Mouse (Mus musculus): Measurements from ENCODE around the gene Gm10491. TPM values are rescaled to one million over a fixed set of nuclear protein-coding genes. Genes with fewer than 3 reads are reported as not detected.

Gm10491 gene
- polyA plus RNA-seq, 1 experiment = not detected

GRCm38 (mm10) chrX:7878495-7878894 is 29.1 kb downstream of the Gm10491 start:
- Histone ChIP-seq H3K27me3 (ENCODE audit: control insufficient read depth, insufficient read depth, low read length) (no peaks in the 10 kb centered on the region), H3K27ac (ENCODE audit: control insufficient read depth, insufficient read depth, low read depth, low read length) (peak overlapping the region; percentile 73), H3K4me3 (ENCODE audit: control insufficient read depth, low read depth, low read length) (peak overlapping the region; percentile 84), H3K4me1 (ENCODE audit: control insufficient read depth, insufficient read depth, low read length) (peaks cover 16% of the 10 kb centered on the region), H3K36me3 (ENCODE audit: control insufficient read depth, insufficient read depth, low read length) (no peaks in the 10 kb centered on the region)
- TF ChIP-seq POLR2A (IDR thresholded peaks at IDR 0.05; ENCODE audit: control insufficient read depth, low read depth, low read length) (no peak), CTCF (IDR thresholded peaks at IDR 0.05; ENCODE audit: control insufficient read depth, insufficient read depth, insufficient replicate concordance, low read depth, low read length) (no peak)

GRCm38 (mm10) chrX:7878007-7878419 is 29.6 kb downstream of the Gm10491 start, which contains the start of gene Pim2:
TSS of gene Pim2 (plus strand) at chrX:7878262.
- Histone ChIP-seq H3K36me3 (ENCODE audit: control insufficient read depth, insufficient read depth, low read length) (no peaks in the 10 kb centered on the region), H3K4me1 (ENCODE audit: control insufficient read depth, insufficient read depth, low read length) (peaks cover 16% of the 10 kb centered on the region), H3K27me3 (ENCODE audit: control insufficient read depth, insufficient read depth, low read length) (no peaks in the 10 kb centered on the region), H3K27ac (ENCODE audit: control insufficient read depth, insufficient read depth, low read depth, low read length) (peak within 1 kb of the TSS; percentile 73), H3K4me3 (ENCODE audit: control insufficient read depth, low read depth, low read length) (peak within 1 kb of the TSS; percentile 84)
- no peak for TF ChIP-seq CTCF (IDR thresholded peaks at IDR 0.05; ENCODE audit: control insufficient read depth, insufficient read depth, insufficient replicate concordance, low read depth, low read length)
- no peak for TF ChIP-seq POLR2A (IDR thresholded peaks at IDR 0.05; ENCODE audit: control insufficient read depth, low read depth, low read length)

DNA sequence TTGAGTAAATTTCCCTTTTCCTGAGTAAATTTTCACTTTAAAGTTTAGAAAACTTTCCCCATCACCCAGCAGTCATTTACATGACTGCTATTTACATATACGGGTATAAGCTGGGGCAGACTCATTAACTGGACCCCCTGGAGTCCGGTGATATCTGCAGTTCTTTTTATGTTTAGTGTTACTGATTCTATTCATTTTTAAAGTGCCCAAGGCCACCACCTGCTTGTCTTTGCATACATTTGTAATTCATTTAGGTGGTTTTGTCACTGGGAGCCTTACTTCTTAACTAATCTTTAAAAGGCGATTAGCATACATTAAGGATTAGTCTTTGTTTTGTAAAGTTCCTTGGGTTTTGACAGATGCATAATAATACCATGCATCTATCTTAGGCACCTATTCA is 37.8 kb downstream of the Gm10491 start:
- H3K36me3 ChIP-seq (ENCODE audit: control insufficient read depth, insufficient read depth, low read length) = no peaks in the 10 kb centered on the region
- TF ChIP-seq CTCF (IDR thresholded peaks at IDR 0.05; ENCODE audit: control insufficient read depth, insufficient read depth, insufficient replicate concordance, low read depth, low read length) (no peak), POLR2A (IDR thresholded peaks at IDR 0.05; ENCODE audit: control insufficient read depth, low read depth, low read length) (no peak)

DNA sequence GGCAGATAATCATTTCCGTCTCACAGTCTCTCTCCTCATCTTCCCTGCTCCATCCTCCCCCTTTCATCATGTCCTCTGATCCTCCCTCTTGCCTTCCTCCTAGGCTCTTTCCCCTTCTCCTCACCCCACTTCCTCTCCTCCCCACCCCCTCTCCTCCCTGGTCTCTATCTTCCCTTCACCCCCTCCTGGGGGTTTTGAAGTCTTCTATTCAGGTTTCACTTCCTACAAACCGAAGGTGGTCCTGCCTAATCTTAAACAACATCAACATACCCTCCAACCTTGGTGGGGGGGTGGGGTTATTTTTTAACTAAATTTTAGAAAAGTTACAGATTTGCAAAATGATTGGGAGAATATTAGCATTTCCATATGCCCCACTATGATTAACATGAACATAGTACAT is 39.1 kb downstream of the Gm10491 start:
- H3K27me3 ChIP-seq (ENCODE audit: control insufficient read depth, insufficient read depth, low read length) = no peaks in the 10 kb centered on the region
- H3K27ac ChIP-seq (ENCODE audit: control insufficient read depth, insufficient read depth, low read depth, low read length) = no peak overlapping the region
- TF ChIP-seq CTCF (IDR thresholded peaks at IDR 0.05; ENCODE audit: control insufficient read depth, insufficient read depth, insufficient replicate concordance, low read depth, low read length) (no peak), POLR2A (IDR thresholded peaks at IDR 0.05; ENCODE audit: control insufficient read depth, low read depth, low read length) (no peak)
- H3K4me3 ChIP-seq (ENCODE audit: control insufficient read depth, low read depth, low read length) = no peak overlapping the region
- no peaks in the 10 kb centered on the region; the same call in 1 of the 2 replicates for H3K4me1 ChIP-seq (ENCODE audit: control insufficient read depth, insufficient read depth, low read length)
- no peaks in the 10 kb centered on the region for H3K36me3 ChIP-seq (ENCODE audit: control insufficient read depth, insufficient read depth, low read length)

More for the DNA sequence above, 37.8 kb downstream of the Gm10491 start:
- H3K27me3 ChIP-seq (ENCODE audit: control insufficient read depth, insufficient read depth, low read length) = no peaks in the 10 kb centered on the region
- no peak overlapping the region for H3K27ac ChIP-seq (ENCODE audit: control insufficient read depth, insufficient read depth, low read depth, low read length)
- no peak overlapping the region for H3K4me3 ChIP-seq (ENCODE audit: control insufficient read depth, low read depth, low read length)
- no peaks in the 10 kb centered on the region; the same call in 1 of the 2 replicates for H3K4me1 ChIP-seq (ENCODE audit: control insufficient read depth, insufficient read depth, low read length)

DNA sequence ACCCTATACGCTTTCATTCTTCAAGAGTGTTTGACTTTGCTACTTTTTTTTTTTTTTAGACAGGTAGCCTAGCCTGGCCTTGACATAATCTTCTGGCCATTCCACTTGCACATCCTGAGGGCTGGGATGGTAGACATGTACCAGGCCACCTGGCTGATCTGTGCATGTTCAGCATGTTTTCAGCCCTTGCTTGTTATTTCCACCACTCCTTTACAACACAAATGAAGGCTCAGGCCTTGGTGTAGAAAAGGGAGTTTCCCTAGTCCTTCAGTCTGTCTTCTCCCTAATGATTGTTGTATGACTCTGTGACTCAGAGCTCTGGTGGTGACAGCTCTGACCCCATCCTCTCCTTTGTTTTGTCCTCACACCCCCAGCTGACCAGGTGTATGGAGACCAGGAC is 40.5 kb downstream of the Gm10491 start:
- Histone ChIP-seq H3K27me3 (ENCODE audit: control insufficient read depth, insufficient read depth, low read length) (no peaks in the 10 kb centered on the region), H3K36me3 (ENCODE audit: control insufficient read depth, insufficient read depth, low read length) (no peaks in the 10 kb centered on the region), H3K4me1 (ENCODE audit: control insufficient read depth, insufficient read depth, low read length) (no peaks in the 10 kb centered on the region), H3K27ac (ENCODE audit: control insufficient read depth, insufficient read depth, low read depth, low read length) (no peak overlapping the region), H3K4me3 (ENCODE audit: control insufficient read depth, low read depth, low read length) (no peak overlapping the region)
- no peak for TF ChIP-seq POLR2A (IDR thresholded peaks at IDR 0.05; ENCODE audit: control insufficient read depth, low read depth, low read length)
- TF ChIP-seq CTCF (IDR thresholded peaks at IDR 0.05; ENCODE audit: control insufficient read depth, insufficient read depth, insufficient replicate concordance, low read depth, low read length) = no peak

DNA sequence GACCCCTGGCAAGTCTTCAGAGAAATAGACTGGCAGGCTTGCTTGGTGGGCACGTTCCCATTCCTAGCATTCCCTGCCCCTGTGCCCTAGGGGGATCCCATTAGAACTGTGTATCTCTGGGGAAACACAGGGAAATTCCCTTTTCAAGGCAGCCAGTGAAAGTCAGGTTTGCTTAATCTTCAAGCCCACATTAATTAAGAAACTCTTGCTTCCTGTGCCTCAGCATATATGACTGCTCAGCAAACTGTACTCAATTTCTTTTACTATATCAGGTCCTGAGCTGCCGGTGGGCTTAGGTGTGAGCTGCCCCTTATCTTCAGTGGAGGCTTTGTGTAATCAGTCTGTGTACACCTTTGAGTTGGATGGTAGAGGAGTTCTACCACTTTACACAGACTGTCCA is 41.8 kb downstream of the Gm10491 start:
- no peaks in the 10 kb centered on the region for H3K36me3 ChIP-seq (ENCODE audit: control insufficient read depth, insufficient read depth, low read length)
- no peak overlapping the region for H3K27ac ChIP-seq (ENCODE audit: control insufficient read depth, insufficient read depth, low read depth, low read length)
- H3K27me3 ChIP-seq (ENCODE audit: control insufficient read depth, insufficient read depth, low read length) = no peaks in the 10 kb centered on the region
- no peak for TF ChIP-seq CTCF (IDR thresholded peaks at IDR 0.05; ENCODE audit: control insufficient read depth, insufficient read depth, insufficient replicate concordance, low read depth, low read length)
- no peak for TF ChIP-seq POLR2A (IDR thresholded peaks at IDR 0.05; ENCODE audit: control insufficient read depth, low read depth, low read length)
- H3K4me1 ChIP-seq (ENCODE audit: control insufficient read depth, insufficient read depth, low read length) = no peaks in the 10 kb centered on the region
- no peak overlapping the region for H3K4me3 ChIP-seq (ENCODE audit: control insufficient read depth, low read depth, low read length)

GRCm38 (mm10) chrX:7865343-7865742 is 42.3 kb downstream of the Gm10491 start:
- TF ChIP-seq CTCF (IDR thresholded peaks at IDR 0.05; ENCODE audit: control insufficient read depth, insufficient read depth, insufficient replicate concordance, low read depth, low read length) (no peak), POLR2A (IDR thresholded peaks at IDR 0.05; ENCODE audit: control insufficient read depth, low read depth, low read length) (no peak)
- no peak overlapping the region for H3K4me3 ChIP-seq (ENCODE audit: control insufficient read depth, low read depth, low read length)

GRCm38 (mm10) chrX:7864551-7864950 is 43.1 kb downstream of the Gm10491 start:
- H3K27me3 ChIP-seq (ENCODE audit: control insufficient read depth, insufficient read depth, low read length) = no peaks in the 10 kb centered on the region
- H3K27ac ChIP-seq (ENCODE audit: control insufficient read depth, insufficient read depth, low read depth, low read length) = no peak overlapping the region
- TF ChIP-seq POLR2A (IDR thresholded peaks at IDR 0.05; ENCODE audit: control insufficient read depth, low read depth, low read length) = no peak
- no peak for TF ChIP-seq CTCF (IDR thresholded peaks at IDR 0.05; ENCODE audit: control insufficient read depth, insufficient read depth, insufficient replicate concordance, low read depth, low read length)
- H3K36me3 ChIP-seq (ENCODE audit: control insufficient read depth, insufficient read depth, low read length) = no peaks in the 10 kb centered on the region
- H3K4me1 ChIP-seq (ENCODE audit: control insufficient read depth, insufficient read depth, low read length) = no peaks in the 10 kb centered on the region
- no peak overlapping the region for H3K4me3 ChIP-seq (ENCODE audit: control insufficient read depth, low read depth, low read length)

More at GRCm38 (mm10) chrX:7865343-7865742, 42.3 kb downstream of the Gm10491 start:
- H3K27me3 ChIP-seq (ENCODE audit: control insufficient read depth, insufficient read depth, low read length) = no peaks in the 10 kb centered on the region
- H3K36me3 ChIP-seq (ENCODE audit: control insufficient read depth, insufficient read depth, low read length) = no peaks in the 10 kb centered on the region
- H3K4me1 ChIP-seq (ENCODE audit: control insufficient read depth, insufficient read depth, low read length) = no peaks in the 10 kb centered on the region
- H3K27ac ChIP-seq (ENCODE audit: control insufficient read depth, insufficient read depth, low read depth, low read length) = no peak overlapping the region

Data from testis, adult 2 months (tissue).